Mouse (Mus musculus): ENCODE results near the gene Nxph4.

- TF ChIP-seq CTCF (IDR thresholded peaks at IDR 0.05), result peak; percentile 45
- no peak for TF ChIP-seq EP300 (IDR thresholded peaks at IDR 0.05)
Observed at GRCm38 (mm10) chr10:127557397-127557796, 23.0 kb upstream of the Nxph4 start.
